Mouse (Mus musculus) kidney, adult 2 months (tissue): Measurements from ENCODE around the gene Eif2ak4. TPM values are rescaled to one million over a fixed set of nuclear protein-coding genes. Genes with fewer than 3 reads are reported as not detected.
A peak's percentile ranks its signal among the peaks of the same experiment; 100 is the strongest.

Experiments used
- DNase-seq: peaks from one replicate; pipeline ENCODE4 v3.0.0; 2021
- H3K27ac ChIP-seq: fragments of 200-500 bp; 2 replicates; pipeline ENCODE4 v1.5.1; 2012; ENCODE audit warnings: low read depth, low read length, control low read depth, inconsistent platforms; ENCODE audit not compliant: insufficient read depth
- H3K27me3 ChIP-seq: fragments of 200-500 bp; replicated peaks from 2 replicates; pipeline ENCODE4 v1.6.1; 2012; ENCODE audit warnings: mild to moderate bottlenecking, moderate library complexity, low read length, inconsistent platforms; ENCODE audit not compliant: control insufficient read depth, insufficient read depth
- H3K36me3 ChIP-seq: fragments of 200-500 bp; 2 replicates; pipeline ENCODE4 v1.6.1; 2012; ENCODE audit warnings: mild to moderate bottlenecking, moderate library complexity, low read length, inconsistent platforms; ENCODE audit not compliant: control insufficient read depth, insufficient read depth
- H3K4me1 ChIP-seq: fragments of 200-500 bp; 2 replicates; pipeline ENCODE4 v1.6.1; 2011; ENCODE audit warnings: low read length; ENCODE audit not compliant: control insufficient read depth, insufficient read depth
- H3K4me3 ChIP-seq: fragments of 200-500 bp; 2 replicates; pipeline ENCODE4 v1.5.1; 2011; ENCODE audit warnings: mild to moderate bottlenecking, low read depth, low read length, control low read depth; ENCODE audit not compliant: insufficient read depth
- CTCF ChIP-seq: fragments of 200-500 bp; conservative IDR thresholded peaks from 2 replicates; pipeline ENCODE4 v1.5.1; 2011; ENCODE audit warnings: low read depth, mild to moderate bottlenecking, control low read depth, low read length, moderate library complexity, mixed read lengths; ENCODE audit not compliant: insufficient read depth, insufficient read length
- POLR2A ChIP-seq: fragments of 200-500 bp; IDR thresholded peaks from one replicate; pipeline ENCODE4 v1.6.1; 2011; ENCODE audit warnings: low read depth, low read length, control low read depth
- WGBS: fragments of 180-500 bp; shearing (Covaris S2); methylation state at CpG from one replicate; pipeline ENCODE4 v1.1.7; 2018; 5-methylcytosine and 5-hydroxymethylcytosine counted together
- polyA plus RNA-seq: library from polyadenylated mRNA; depleted of rRNA; stranded (reverse); fragments of >200 nt; gene quantifications from 2 replicates; pipeline ENCODE4 v1.2.3, GENCODE M21; 2012; rRNA removed

The Eif2ak4 gene
- polyA plus RNA-seq, 1 experiment = 8.3 TPM

DNA sequence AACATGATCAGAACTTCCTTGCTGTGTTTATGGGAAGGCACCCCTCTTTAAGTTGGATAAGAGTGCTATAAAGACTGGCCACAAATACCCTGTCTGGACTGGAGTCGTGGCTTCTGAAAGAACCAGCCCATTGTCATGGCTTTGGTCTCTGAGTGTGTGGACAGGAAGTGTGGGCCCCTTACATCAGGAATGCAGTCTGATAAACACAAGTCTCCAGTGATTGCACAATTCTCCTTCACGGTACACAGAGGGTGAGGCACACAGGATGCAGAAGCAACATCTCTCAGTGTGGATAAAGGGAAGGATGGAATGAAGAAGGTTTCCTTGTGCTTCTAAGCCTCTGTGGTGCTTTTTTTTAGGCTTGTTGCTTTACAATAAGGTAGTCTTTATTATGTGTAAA is 133.8 kb downstream of the Eif2ak4 start:
- peak; percentile 33 for DNase-seq
- Histone ChIP-seq H3K36me3 (no peaks in the 10 kb centered on the region), H3K27ac (no peak overlapping the region), H3K4me1 (peaks cover 25% of the 10 kb centered on the region), H3K4me3 (no peak overlapping the region), H3K27me3 (no peaks in the 10 kb centered on the region)
- TF ChIP-seq CTCF = no peak
- 25% methylated on average over 2 of the region's 2 CpGs for WGBS

DNA sequence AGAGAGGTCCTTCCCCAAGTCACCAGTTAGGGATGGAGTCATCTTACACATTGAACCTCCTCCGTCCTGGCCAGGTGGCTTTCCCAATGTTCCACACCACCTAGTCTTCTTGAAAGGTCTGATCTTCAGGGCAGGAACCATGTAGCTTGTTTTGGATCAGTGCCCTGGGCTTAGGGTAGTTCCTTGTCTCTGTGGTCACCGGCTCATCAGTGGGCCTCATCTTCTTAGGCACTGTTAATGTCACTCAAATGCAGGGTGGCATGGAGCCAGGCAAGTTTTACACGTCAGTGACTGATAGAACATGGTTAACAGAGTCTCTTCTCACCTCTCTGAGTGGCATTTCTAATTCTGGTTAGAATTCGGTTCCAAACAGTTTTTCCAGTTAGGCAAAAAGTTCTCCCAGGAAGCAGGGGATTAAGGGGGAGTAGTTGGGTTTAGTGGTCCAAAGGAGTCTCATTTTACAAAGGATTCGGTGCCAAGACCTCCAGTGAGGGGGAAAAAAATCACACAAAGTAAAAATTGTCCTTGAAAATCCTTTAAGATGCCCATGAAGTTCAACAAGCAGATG is 134.8 kb downstream of the Eif2ak4 start:
- Histone ChIP-seq H3K27ac (no peak overlapping the region), H3K4me1 (peaks cover 25% of the 10 kb centered on the region), H3K4me3 (no peak overlapping the region), H3K36me3 (no peaks in the 10 kb centered on the region), H3K27me3 (no peaks in the 10 kb centered on the region)
- DNase-seq = peak; percentile 35
- TF ChIP-seq CTCF = no peak
- TF ChIP-seq POLR2A = no peak
- 45% methylated on average over 5 of the region's 5 CpGs for WGBS

DNA sequence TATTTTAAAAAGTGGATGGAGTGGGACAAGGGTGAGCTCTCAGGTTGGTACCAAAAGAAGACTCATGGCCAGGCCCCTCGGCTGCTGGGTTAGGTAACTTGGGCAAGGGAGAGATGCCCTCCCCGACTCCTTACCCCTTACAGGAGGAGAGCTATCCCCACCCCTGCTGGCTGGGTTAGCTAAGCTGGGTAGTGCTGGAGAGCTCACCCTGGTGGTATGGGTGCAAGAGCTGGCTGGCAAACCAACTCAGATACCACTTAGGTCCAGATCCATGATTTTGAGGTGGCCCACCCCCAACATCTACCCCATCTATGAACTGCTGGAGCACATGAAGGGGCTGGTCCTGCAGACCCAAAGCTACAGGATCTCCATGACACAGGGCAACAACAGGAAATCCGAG is 136.4 kb downstream of the Eif2ak4 start:
- Histone ChIP-seq H3K4me1 (peaks cover 23% of the 10 kb centered on the region), H3K36me3 (no peaks in the 10 kb centered on the region), H3K27ac (no peak overlapping the region), H3K4me3 (no peak overlapping the region), H3K27me3 (no peaks in the 10 kb centered on the region)
- TF ChIP-seq POLR2A (no peak), CTCF (no peak)
- 98% methylated on average over 3 of the region's 3 CpGs for WGBS
- DNase-seq = no peak

Other genes with a start within 250 kb of the Eif2ak4 start
- gene Fsip1, start 131.7 kb upstream of the Eif2ak4 start, polyA plus RNA-seq = 0.14 and 0.18 TPM in 2 replicates
- 0.53 and 0.55 TPM in 2 replicates for gene Gpr176, start 15.2 kb upstream of the Eif2ak4 start, polyA plus RNA-seq
- 50.9 and 77.2 TPM in 2 replicates for gene Srp14, start 91.1 kb downstream of the Eif2ak4 start, polyA plus RNA-seq
- gene Bmf, start 161.1 kb downstream of the Eif2ak4 start, polyA plus RNA-seq = 9.1 and 10.5 TPM in 2 replicates
- 0.68 and 0.72 TPM in 2 replicates for gene Bub1b, start 209.6 kb downstream of the Eif2ak4 start, polyA plus RNA-seq